Mouse (Mus musculus): ENCODE measurements at regions not wholly inside any gene's neighbourhood (a gene's known extent, or its start where the extent isn't known, plus 50 kb on each side); places are given as distances from the start of the nearest gene placed in this dataset.

DNA sequence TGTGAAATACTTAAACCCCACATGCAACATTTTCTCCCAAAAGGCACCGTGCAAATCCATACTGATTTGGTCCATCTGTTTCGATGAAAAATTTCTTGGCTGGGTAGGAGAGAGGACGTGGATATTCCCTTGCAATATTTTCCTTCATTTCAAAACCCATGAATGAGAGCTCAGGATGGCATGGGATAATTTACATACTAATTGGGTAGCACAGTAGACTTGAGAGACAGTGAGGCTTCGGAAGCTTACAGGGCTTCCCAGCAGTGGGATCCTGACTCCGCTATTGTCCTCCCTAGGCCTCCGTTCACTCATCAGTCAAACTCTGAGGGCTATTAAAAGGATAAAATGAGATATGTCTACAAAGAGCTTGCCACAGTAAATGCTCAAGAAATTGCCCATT, 59.8 kb downstream of the Sox3 start:
- Histone ChIP-seq H3K9ac (replicated peaks) (no peak overlapping the region), H3K9me3 (no peaks in the 10 kb centered on the region), H3K36me3 (no peaks in the 10 kb centered on the region), H3K27ac (no peak overlapping the region), H3K4me3 (replicated peaks) (no peak overlapping the region), H3K27me3 (peaks cover 8% of the 10 kb centered on the region), H3K4me2 (no peak overlapping the region), H3K4me1 (replicated peaks) (no peaks in the 10 kb centered on the region)
- ATAC-seq (ENCODE audit: insufficient number of reproducible peaks, insufficient read depth, low FRiP score, low TSS enrichment, low read depth), result no peak
- 86% methylated on average over 6 of the region's 6 CpGs for WGBS

DNA sequence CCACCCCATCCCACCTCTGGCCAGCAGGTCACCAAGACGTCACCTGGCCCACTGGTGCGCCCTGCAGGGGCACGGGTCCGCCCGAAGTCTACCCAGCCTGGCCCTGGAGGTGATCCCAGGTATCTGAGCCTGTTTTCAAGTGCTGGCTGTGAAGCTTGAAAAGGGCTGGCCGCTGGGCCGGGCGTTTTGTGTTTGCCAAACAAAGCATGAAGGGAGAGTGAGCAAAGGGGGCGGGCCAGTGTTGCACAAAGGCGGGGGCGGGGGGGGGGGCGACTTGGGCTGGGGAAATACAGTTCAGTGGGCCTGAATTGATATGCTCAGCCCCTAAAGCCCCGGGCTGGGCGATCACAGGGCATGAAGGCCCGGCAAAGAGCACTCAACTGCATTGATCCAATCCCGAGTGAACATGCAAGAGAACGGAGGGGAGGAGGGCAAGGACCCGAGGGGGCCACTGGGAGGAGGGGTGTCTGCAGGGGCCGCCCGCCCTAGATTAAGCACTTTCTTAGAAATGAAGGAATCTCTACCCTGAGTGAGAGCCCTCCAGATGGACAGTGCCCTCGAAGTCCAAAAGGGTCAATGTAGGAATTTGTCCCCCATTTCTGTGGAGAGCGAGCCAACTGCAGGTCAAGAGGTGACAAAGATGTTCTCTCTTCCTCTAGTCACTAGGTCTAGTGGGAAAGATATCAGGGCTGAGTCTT, 61.8 kb downstream of the Sox3 start:
- Histone ChIP-seq H3K9ac (replicated peaks) (no peak overlapping the region), H3K36me3 (no peaks in the 10 kb centered on the region), H3K4me1 (replicated peaks) (no peaks in the 10 kb centered on the region), H3K4me2 (no peak overlapping the region; the same call in 1 of the 2 replicates), H3K4me3 (replicated peaks) (no peak overlapping the region), H3K27ac (no peak overlapping the region), H3K9me3 (no peaks in the 10 kb centered on the region), H3K27me3 (peaks cover 8% of the 10 kb centered on the region)
- WGBS, result 32% methylated on average over 19 of the region's 22 CpGs
- no peak for ATAC-seq (ENCODE audit: insufficient number of reproducible peaks, insufficient read depth, low FRiP score, low TSS enrichment, low read depth)

DNA sequence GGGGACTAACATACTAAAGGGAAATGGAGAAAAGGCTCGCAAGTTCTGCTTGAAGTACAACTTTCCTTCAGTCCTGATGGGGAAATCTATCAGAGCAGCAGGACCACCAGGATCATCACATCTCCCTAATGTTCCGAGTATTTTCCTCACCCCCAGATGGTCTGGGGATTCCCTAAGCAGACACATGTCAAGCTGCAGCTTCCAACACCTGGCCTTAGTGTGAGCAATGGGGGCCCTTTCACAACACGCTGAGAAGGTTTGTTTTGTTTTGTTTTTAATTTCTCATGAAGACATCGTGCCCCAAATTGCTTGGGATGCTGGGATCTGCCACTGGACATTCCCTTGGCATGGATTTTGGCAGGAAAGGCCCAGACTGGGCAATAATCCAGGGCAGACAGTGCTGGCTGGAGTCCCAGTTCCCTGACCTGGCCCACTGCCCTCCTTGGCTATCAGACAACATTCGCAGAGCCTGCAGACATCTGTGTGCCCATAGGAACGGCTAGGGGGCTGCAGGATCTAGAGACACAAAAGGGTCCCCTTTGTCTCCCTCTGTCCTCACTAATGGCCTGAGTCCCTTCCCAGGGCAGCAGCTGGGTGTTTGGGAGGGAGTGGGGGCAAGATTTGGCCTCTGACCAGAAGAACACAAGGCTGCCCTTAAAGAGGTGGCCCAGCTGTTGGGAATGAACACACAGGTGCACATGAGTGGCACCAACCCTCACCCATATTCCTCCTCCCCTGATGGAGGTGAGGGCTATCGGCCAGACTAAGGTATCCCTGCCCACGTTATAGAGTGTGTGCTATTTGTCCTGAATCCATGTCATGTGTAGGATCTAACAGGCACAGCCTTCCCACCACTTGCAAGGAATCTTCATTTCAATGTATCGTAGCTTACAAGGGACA, 67.8 kb downstream of the Sox3 start:
- no peaks in the 10 kb centered on the region for H3K36me3 ChIP-seq
- 78% methylated on average over 9 of the region's 9 CpGs for WGBS
- H3K9ac ChIP-seq (replicated peaks), result no peak overlapping the region
- ATAC-seq (ENCODE audit: insufficient number of reproducible peaks, insufficient read depth, low FRiP score, low TSS enrichment, low read depth), result no peak
- H3K4me1 ChIP-seq (replicated peaks), result no peaks in the 10 kb centered on the region
- no peak overlapping the region for H3K4me3 ChIP-seq (replicated peaks)
- no peaks in the 10 kb centered on the region for H3K27me3 ChIP-seq
- H3K27ac ChIP-seq, result no peak overlapping the region
- H3K4me2 ChIP-seq, result no peak overlapping the region
- H3K9me3 ChIP-seq, result no peaks in the 10 kb centered on the region

DNA sequence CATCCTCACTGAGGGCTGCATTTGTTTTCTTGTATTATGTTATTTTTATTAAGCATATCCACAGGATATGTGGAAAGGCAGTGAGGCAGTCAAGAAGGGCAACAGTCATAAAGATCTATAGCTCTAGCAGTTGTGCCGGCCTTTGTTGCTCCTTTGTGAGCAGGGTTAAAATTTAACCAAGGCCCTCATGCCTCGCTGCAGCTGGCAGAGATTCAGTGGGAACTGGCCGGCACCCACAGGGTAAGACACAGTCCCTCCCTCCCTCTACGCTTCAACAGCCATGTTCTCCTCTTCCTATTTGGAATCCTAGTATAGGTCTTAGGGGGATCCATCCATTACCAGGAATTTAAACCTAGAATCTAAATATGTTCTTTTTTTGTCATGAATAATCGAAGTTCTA, 94.7 kb downstream of the Sox3 start:
- H3K27me3 ChIP-seq, result no peaks in the 10 kb centered on the region
- no peak overlapping the region for H3K27ac ChIP-seq
- no peaks in the 10 kb centered on the region for H3K9me3 ChIP-seq
- H3K4me3 ChIP-seq (replicated peaks), result no peak overlapping the region
- WGBS, result 76% methylated on average over 5 of the region's 5 CpGs
- H3K9ac ChIP-seq (replicated peaks), result no peak overlapping the region
- H3K36me3 ChIP-seq, result no peaks in the 10 kb centered on the region
- no peak overlapping the region for H3K4me2 ChIP-seq
- ATAC-seq (ENCODE audit: insufficient number of reproducible peaks, insufficient read depth, low FRiP score, low TSS enrichment, low read depth), result no peak
- H3K4me1 ChIP-seq (replicated peaks), result no peaks in the 10 kb centered on the region

DNA sequence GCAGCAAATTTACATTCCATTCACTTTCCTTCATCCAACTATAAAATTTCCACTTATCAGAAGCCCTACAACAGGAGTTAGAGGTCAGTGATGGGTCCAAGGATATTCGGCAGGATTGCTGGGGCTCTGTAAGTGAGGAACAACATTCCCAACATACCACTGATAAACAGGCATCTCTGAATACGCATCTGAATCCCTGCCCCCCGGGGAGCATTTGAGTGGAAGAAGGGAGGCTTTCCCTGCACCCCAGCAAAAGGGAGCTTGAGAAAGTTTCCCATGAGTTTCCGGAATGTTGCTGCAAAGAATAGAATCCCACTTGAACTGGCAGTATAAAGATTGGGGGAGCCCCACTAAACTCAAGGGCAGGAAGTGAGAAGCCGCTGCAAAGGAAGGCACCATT, 112.5 kb downstream of the Sox3 start:
- H3K4me2 ChIP-seq, result no peak overlapping the region
- no peak for ATAC-seq (ENCODE audit: insufficient number of reproducible peaks, insufficient read depth, low FRiP score, low TSS enrichment, low read depth)
- H3K27me3 ChIP-seq, result no peaks in the 10 kb centered on the region
- no peak overlapping the region for H3K9ac ChIP-seq (replicated peaks)
- no peak overlapping the region for H3K27ac ChIP-seq
- no peaks in the 10 kb centered on the region for H3K4me1 ChIP-seq (replicated peaks)
- WGBS, result 55% methylated on average over 5 of the region's 5 CpGs
- H3K9me3 ChIP-seq, result no peaks in the 10 kb centered on the region
- no peaks in the 10 kb centered on the region for H3K36me3 ChIP-seq
- no peak overlapping the region for H3K4me3 ChIP-seq (replicated peaks)

DNA sequence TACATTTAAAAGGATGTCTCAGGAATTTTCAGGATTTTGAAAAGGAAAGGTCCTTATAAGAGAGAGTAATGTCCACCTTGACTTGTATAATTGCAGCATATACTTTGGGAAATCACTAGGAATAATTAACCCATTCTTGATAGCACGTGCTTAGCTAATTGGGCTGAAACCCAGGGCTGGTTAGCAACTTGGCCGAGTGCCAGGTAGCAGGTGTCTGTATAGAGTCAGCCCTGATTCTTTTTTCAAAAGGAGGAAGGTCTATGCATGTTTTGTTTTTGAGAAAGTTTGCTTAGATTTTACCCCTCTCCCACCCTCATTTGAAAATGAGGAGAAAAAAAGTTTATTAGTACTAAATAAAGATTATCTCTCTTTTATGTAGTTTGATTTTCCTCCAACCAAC, 113.1 kb downstream of the Sox3 start:
- Histone ChIP-seq H3K9ac (replicated peaks) (no peak overlapping the region), H3K4me3 (replicated peaks) (no peak overlapping the region), H3K4me1 (replicated peaks) (no peaks in the 10 kb centered on the region), H3K27ac (no peak overlapping the region), H3K9me3 (no peaks in the 10 kb centered on the region), H3K4me2 (no peak overlapping the region), H3K36me3 (no peaks in the 10 kb centered on the region), H3K27me3 (no peaks in the 10 kb centered on the region)
- 60% methylated on average over 2 of the region's 2 CpGs for WGBS
- no peak for ATAC-seq (ENCODE audit: insufficient number of reproducible peaks, insufficient read depth, low FRiP score, low TSS enrichment, low read depth)

DNA sequence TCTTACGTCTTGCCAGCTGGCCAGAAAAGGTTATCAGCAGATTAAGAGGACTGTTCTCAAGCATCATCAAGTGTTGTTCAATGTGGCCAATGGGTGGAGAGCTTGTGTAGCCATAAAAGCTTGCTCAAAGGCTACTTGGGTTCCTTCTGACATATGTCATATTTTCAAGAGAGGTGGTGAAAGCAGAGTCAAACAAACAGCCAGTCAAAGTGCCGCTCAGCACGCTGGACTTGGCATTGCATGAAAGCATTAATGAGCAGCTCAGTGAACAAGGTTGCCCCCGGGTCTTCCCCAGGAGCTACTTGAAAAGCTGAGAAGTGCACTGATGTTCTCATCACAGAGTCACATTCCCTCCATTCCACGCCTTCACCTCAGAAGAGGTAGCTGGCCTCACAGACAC, 119.6 kb downstream of the Sox3 start:
- 82% methylated on average over 5 of the region's 5 CpGs for WGBS
- Histone ChIP-seq H3K4me2 (no peak overlapping the region), H3K4me1 (replicated peaks) (no peaks in the 10 kb centered on the region), H3K27ac (no peak overlapping the region), H3K27me3 (no peaks in the 10 kb centered on the region), H3K9me3 (no peaks in the 10 kb centered on the region), H3K36me3 (no peaks in the 10 kb centered on the region), H3K9ac (replicated peaks) (no peak overlapping the region), H3K4me3 (replicated peaks) (no peak overlapping the region)
- no peak for ATAC-seq (ENCODE audit: insufficient number of reproducible peaks, insufficient read depth, low FRiP score, low TSS enrichment, low read depth)

DNA sequence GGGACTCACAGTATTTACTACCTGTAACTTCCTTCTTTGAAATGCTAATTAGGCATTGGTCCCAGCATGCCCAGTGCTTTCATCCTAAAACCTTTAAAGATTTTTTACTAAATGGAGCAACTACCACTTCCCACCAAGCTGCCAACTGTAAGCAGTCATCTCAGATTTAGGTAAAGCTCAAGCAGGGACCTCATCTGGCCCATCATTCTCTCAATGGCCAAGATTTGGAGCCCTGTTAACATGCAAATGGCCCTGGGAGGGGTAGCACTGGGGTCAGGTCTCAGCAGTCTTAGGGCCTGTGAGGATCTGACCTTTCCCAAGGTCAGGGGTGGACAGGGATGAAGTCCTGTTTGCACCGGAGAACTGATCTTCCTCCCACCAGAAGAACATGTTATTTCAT, 120.8 kb downstream of the Sox3 start:
- Histone ChIP-seq H3K4me2 (no peak overlapping the region), H3K9ac (replicated peaks) (no peak overlapping the region), H3K27me3 (no peaks in the 10 kb centered on the region), H3K9me3 (no peaks in the 10 kb centered on the region), H3K4me1 (replicated peaks) (no peaks in the 10 kb centered on the region), H3K4me3 (replicated peaks) (no peak overlapping the region), H3K36me3 (no peaks in the 10 kb centered on the region), H3K27ac (no peak overlapping the region)
- WGBS, result 30% methylated on average over 1 of the region's 1 CpGs
- ATAC-seq (ENCODE audit: insufficient number of reproducible peaks, insufficient read depth, low FRiP score, low TSS enrichment, low read depth), result no peak

DNA sequence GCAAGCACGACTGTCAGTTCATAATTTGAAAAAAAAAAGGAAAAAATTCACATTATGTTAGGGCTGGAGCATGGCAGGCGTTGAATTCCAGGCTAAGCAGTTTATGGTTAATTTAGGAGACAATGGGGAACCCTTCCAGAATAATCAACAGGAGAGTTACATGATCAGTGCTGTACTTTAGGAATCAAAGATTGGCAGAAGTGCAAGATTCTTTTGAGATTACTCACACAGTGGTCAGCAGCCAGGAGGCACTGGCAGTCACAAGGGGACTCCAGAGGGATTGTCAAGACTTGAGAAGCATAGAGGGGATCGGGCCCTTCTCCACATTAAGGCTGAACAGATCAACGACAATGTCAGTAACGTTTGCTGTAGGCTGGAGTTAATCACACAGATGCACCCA, 142.8 kb downstream of the Sox3 start:
- Histone ChIP-seq H3K9me3 (no peaks in the 10 kb centered on the region), H3K9ac (replicated peaks) (no peak overlapping the region), H3K4me1 (replicated peaks) (no peaks in the 10 kb centered on the region), H3K27me3 (no peaks in the 10 kb centered on the region), H3K27ac (no peak overlapping the region), H3K4me3 (replicated peaks) (no peak overlapping the region), H3K36me3 (no peaks in the 10 kb centered on the region), H3K4me2 (no peak overlapping the region)
- ATAC-seq (ENCODE audit: insufficient number of reproducible peaks, insufficient read depth, low FRiP score, low TSS enrichment, low read depth), result no peak
- 69% methylated on average over 5 of the region's 5 CpGs for WGBS

DNA sequence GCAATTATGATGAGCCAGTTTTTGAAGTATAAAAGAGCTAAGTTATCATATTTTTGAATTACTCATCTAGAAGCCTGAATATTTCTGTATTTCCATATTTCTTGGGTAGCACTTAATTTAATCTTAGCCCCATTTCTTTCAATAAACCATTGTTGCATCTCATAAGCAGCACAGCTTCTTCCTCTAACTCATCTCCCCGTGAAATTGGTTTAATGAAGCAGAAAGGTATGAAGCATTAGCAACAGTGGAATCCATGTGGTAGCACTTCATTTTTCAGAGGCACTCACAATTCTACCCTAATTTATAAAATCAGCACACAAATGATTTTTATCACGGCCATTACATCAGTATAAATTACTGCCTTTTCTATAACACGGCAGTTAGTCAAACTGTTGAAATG, 149.3 kb downstream of the Sox3 start:
- WGBS, result 85% methylated on average over 3 of the region's 3 CpGs
- Histone ChIP-seq H3K27ac (no peak overlapping the region), H3K9ac (replicated peaks) (no peak overlapping the region), H3K27me3 (no peaks in the 10 kb centered on the region), H3K4me2 (no peak overlapping the region), H3K4me1 (replicated peaks) (no peaks in the 10 kb centered on the region), H3K36me3 (no peaks in the 10 kb centered on the region), H3K9me3 (no peaks in the 10 kb centered on the region), H3K4me3 (replicated peaks) (no peak overlapping the region)
- no peak for ATAC-seq (ENCODE audit: insufficient number of reproducible peaks, insufficient read depth, low FRiP score, low TSS enrichment, low read depth)

DNA sequence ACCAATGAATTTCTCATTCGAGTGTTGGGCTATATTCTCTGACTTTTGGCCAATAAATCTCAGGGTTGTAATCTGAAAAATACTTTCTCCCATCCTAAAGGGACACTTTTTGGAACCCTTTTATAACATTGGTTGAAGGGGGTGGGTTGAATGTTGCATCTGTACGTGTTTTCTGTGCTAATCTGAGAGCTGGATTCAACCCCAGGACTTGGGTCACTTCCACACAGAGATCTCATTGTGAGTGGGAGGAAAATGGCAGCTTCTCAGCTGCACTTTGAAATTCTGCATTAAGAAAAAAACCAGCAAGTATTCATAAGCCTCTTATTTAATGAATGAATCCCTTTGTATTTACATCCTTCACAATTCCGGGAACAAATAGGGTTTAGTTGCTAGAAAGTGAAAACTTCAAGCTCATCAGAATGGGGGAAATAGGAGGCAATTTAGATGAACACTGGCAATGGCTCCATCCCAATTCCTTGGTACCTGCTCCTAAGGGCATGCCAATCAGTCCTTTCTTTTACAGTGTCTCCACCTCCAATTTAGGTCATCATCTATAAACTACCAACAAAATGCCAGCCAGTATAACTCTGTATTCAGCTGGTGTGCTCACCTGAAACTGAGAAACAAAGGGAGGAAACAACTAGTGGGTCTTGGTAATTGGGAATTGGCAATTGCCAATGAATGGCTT, 150.1 kb downstream of the Sox3 start:
- H3K9me3 ChIP-seq, result no peaks in the 10 kb centered on the region
- no peak for ATAC-seq (ENCODE audit: insufficient number of reproducible peaks, insufficient read depth, low FRiP score, low TSS enrichment, low read depth)
- H3K9ac ChIP-seq (replicated peaks), result no peak overlapping the region
- no peak overlapping the region for H3K4me2 ChIP-seq
- H3K27ac ChIP-seq, result no peak overlapping the region
- no peak overlapping the region for H3K4me3 ChIP-seq (replicated peaks)
- no peaks in the 10 kb centered on the region for H3K4me1 ChIP-seq (replicated peaks)
- H3K27me3 ChIP-seq, result no peaks in the 10 kb centered on the region
- no peaks in the 10 kb centered on the region for H3K36me3 ChIP-seq
- WGBS, result 78% methylated on average over 3 of the region's 3 CpGs
